Mouse (Mus musculus) retina, embryonic 14.5 days (tissue): ENCODE results near the gene Tenm4.

Source experiments
- DNase-seq: peaks from one replicate; pipeline ENCODE4 v3.0.0-alpha.2; 2015; ENCODE audit warnings: low spot score

Tenm4 gene

GRCm38 (mm10) chr7:96734315-96735058 is 563.4 kb downstream of the Tenm4 start:
- no peak for DNase-seq

- no peak for DNase-seq
Measured at GRCm38 (mm10) chr7:96740631-96741030, 569.6 kb downstream of the Tenm4 start.

GRCm38 (mm10) chr7:96742221-96742620 is 571.2 kb downstream of the Tenm4 start:
- DNase-seq, result no peak

- DNase-seq, result peak; percentile 68
Measured at GRCm38 (mm10) chr7:96745956-96746355, 574.9 kb downstream of the Tenm4 start.

- no peak for DNase-seq
Measured at GRCm38 (mm10) chr7:96746706-96747105, 575.7 kb downstream of the Tenm4 start.

- DNase-seq, result no peak
Measured at GRCm38 (mm10) chr7:96748538-96749045, 577.5 kb downstream of the Tenm4 start.

GRCm38 (mm10) chr7:96749753-96750152 is 578.7 kb downstream of the Tenm4 start:
- no peak for DNase-seq

GRCm38 (mm10) chr7:96751236-96751635 is 580.2 kb downstream of the Tenm4 start:
- DNase-seq, result no peak

- no peak for DNase-seq
Measured at GRCm38 (mm10) chr7:96752776-96753175, 581.7 kb downstream of the Tenm4 start.

- DNase-seq, result no peak
Measured at GRCm38 (mm10) chr7:96753335-96754095, 582.5 kb downstream of the Tenm4 start.

- no peak for DNase-seq
Measured at GRCm38 (mm10) chr7:96754175-96754574, 583.1 kb downstream of the Tenm4 start.

- no peak for DNase-seq
Measured at GRCm38 (mm10) chr7:96755459-96756094, 584.5 kb downstream of the Tenm4 start.

GRCm38 (mm10) chr7:96756104-96756742 is 585.2 kb downstream of the Tenm4 start:
- no peak for DNase-seq

- no peak for DNase-seq
Measured at GRCm38 (mm10) chr7:96757067-96757466, 586.0 kb downstream of the Tenm4 start.

- no peak for DNase-seq
Measured at GRCm38 (mm10) chr7:96760208-96760607, 589.2 kb downstream of the Tenm4 start.

- DNase-seq, result no peak
Measured at GRCm38 (mm10) chr7:96761151-96761550, 590.1 kb downstream of the Tenm4 start.

- no peak for DNase-seq
Measured at GRCm38 (mm10) chr7:96765321-96765960, 594.4 kb downstream of the Tenm4 start.

- DNase-seq, result no peak
Measured at GRCm38 (mm10) chr7:96767090-96767489, 596.0 kb downstream of the Tenm4 start.

GRCm38 (mm10) chr7:96768718-96769117 is 597.7 kb downstream of the Tenm4 start:
- DNase-seq, result no peak

- DNase-seq, result no peak
Measured at GRCm38 (mm10) chr7:96769784-96770183, 598.7 kb downstream of the Tenm4 start.

GRCm38 (mm10) chr7:96772966-96773365 is 601.9 kb downstream of the Tenm4 start:
- no peak for DNase-seq
